Mouse (Mus musculus) adrenal gland, postnatal 10 days (tissue): ENCODE measurements around the gene Osbp2. TPM values are rescaled to one million over a fixed set of nuclear protein-coding genes. Genes with fewer than 3 reads are reported as not detected.

Source experiments
- DNase-seq: peaks from one replicate; pipeline ENCODE4 v3.0.0; 2021; ENCODE audit warnings: mixed read lengths
- total RNA-seq, 2 experiments: library from RNA; stranded (reverse); gene quantifications; 2 replicates each; pipeline ENCODE4 v1.2.3; 2021

Osbp2 gene
- total RNA-seq, 2 experiments from 2014 or later: 1.9 to 2.4 TPM

DNA sequence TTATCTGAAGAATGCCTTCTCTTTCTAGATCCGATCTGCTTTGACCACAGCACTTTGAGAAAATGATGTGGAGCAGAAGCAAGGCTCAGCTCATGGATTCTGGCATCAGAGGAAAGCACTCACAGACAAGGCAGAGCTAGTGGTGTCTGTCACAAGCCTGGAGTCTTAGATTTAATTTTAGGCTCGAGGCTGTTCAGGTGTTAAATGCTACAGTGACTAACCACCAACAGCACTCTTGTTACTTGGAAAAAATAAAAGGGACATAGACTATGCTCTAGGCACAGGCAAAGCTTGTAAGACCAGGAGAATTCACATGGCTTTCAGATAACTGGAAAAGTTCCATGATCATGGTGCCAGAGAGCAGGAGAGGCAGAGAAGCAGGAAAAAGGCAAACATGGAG, 40.3 kb downstream of the Osbp2 start:
- DNase-seq: no peak

DNA sequence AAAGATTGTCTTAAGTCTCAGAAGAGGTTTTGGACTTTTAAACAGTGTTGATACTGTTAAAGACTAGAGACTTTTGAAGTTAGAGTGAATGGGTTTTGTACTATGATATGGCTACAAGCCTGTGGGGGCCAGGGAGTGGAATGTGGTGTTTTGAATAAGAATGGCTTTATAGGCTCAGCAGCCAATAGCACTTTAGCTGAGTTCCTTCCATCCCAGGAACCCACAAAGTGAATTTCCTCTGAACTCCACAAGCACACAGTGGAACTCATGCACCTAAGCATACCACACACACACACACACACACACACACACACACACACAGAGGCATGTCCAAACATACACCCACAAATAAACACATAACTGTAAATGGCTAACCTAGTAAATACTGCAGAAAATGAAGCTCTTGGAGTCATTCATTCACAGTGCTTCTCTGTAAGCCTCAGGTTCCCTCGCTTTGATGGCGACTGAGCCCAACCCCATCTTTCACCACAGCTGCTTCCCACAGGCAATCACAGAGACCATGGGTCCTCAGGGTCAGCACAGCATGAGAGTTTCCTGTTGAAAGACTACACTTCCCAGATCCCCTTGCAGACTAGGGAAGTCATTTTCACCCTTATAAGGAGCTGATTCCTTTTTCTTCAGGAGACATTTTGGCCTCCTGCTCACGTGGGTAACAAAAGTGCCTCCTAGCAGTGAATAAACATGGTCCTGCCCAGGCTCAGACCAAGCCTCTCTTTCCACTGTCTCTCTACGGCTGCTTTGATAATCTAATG, 45.5 kb downstream of the Osbp2 start:
- no peak for DNase-seq

DNA sequence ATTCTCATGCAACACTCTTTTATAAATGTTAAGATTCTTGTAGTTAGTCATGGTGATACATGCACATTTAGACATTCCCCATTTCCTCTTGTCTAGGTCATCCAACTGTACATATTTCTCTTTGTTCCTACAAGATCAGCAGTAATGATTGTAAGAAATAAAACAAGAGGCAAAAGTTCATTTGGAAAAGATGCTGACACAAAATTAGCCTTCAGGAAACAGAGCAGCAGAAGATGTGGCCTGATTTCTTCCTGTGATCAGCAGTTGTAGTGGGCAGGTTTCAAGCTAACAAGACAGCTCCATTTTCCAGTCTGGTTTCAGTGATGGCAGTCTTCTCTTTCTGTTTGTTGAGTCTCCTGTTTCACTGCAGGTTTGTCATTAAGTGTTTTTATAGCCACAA, 47.8 kb downstream of the Osbp2 start:
- no peak for DNase-seq

DNA sequence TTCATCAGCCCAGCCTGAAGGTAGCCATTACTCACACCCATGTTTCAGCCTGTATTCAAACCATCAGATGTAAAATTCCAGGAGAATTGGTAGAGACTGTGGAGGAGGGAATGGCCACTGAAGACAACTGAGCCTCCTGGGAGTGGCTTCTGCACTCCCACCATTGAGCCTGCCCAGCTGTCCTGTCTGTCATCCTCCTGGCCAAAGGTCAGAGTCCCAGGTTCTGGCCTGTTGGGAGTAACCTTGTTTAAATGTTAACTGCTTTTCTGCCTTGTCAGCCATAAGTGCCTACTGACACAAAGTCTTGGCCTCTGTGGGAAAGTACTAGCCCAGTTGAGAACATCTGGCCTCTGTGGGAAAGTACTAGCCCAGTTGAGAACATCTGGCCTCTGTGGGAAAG, 50.4 kb downstream of the Osbp2 start:
- DNase-seq: no peak

DNA sequence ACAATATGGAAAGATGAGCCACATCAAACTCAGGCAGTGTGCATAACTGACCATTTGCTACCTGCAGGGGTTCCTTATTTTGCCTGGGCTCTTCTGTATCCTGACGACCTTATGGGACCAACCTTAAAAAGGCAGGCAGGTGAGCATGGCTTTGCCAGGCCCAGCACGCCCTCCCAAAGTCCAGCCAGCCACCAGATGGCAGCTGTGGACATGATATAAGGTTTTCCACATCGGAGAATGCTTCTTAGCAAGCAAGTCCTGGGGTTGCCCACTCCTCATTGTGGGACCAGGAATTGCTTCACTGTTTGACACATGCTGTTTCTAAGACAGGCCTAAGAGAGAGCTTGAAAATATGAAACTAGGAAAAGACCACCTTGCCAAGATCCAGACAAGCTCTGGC, 55.5 kb downstream of the Osbp2 start:
- DNase-seq: peak; percentile 33

DNA sequence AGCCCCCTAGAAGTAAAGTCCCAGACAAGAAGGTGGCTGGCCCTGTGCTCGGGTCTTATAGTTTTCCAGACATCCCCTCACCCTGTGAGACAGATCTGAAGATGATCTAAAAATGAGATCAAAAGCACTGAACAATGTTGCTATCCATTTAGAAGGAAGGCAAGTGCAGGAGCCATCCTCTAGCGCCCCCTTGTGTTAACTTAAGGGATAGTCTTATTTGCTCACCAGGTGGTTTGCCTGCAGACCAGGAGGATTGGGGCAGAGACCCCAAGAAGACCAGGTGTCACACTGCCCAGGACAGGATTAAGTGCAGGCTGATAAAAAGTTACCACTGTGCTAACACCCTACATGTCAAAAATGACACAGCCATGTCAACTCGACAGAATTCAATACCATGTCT, 58.3 kb downstream of the Osbp2 start:
- peak; percentile 47 for DNase-seq

DNA sequence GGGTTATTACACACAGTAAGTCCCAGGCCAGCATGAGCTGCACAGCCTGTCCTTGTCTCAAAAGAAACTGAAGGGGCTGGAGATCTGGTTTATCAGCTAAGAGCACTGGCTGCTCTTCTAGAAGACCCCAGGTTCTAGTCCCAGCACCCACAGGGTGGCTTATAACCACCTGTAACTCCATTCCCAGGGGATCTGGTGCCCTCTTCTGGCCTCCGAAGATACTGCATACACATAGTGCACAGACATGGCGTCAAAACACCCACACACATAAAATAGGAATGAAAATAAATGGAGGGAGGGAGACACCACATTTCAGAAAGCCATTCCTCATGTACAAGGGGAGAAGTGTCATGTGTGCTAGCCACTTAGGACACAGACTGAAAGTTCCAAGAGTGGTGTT, 59.1 kb downstream of the Osbp2 start:
- DNase-seq: no peak

DNA sequence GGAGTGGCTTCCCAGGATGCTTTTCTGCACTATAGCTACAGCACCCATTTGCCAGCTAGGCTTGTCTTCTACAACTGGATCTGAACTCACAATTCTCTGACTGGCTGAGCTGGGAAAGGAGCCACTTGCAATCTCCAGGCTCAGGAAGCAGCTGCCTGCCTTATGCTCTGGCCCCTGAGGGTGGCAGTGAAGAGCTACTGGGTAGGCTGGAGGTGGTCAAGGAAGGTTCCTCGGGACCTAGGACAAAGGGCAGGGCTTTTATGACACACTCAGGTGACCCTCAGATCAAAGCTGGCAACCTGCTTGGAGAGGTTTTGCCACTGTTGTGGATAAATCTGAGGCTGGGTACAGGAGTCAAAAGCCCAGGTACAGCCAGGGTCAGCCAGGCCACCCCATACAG, 61.6 kb downstream of the Osbp2 start:
- no peak for DNase-seq

DNA sequence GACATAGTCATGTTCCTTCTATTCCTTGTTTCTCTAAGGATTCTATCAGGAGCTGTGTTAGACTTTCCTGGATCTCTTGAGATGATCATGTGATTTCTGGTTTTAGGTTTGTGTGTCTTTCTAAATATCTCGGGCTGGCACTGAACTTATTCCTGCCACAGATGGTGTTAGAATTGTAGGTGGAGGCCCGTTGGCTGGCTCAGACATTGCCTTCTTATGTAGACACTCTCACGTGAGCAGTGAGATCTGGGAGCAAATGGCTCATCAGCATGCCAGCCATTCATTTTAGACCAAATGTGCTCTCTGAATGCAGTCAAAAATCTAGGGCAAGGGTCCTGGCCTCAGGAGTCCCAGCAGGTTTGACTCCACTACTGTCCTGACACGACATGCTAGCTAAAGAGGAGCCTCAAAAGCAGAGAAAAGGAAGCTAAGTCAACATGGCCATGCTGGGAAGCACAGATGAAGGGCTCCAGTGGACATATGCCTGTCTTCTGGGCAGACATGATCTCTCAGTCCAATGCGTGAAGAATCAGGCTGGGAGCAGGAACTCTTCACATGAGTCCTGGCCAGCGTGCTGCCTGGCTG, 66.0 kb downstream of the Osbp2 start:
- no peak for DNase-seq

DNA sequence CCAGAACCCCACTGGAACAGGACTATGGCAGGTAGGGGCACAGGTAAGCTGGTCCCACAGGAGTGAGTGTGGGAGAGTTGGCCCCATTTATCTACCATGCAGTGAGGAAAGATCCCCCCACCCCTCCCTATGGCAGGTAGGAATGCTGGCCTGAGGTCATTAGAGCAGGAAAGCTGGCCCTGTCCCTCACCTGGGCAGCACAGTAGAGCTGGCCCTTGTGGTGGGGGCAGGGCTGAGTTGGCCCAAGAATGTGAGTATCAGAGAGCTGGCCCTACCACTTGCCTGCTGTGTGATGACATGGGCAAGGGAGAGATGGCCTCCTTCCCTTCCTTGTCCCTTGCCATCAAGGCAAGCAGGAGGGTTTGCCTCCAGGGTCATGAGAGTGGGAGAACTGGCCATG, 73.0 kb downstream of the Osbp2 start:
- DNase-seq: no peak

DNA sequence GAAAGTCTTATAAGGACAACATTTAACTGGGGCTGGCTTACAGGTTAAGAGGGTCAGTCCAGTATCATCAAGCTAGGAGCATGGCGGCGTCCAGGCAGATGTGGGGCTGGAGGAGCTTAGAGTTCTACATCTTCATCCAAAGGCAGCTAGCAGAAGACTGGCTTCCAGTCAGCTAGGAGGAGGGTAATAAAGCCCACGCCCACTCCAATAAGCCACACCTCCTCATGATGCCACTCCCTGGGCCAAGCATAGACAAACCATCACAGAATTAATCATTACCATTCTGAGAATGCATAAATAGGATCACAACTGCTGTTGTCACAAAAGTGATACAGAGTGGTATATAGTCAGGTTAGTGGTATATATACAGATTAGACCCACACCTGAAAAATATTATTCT, 73.8 kb downstream of the Osbp2 start:
- DNase-seq: no peak

DNA sequence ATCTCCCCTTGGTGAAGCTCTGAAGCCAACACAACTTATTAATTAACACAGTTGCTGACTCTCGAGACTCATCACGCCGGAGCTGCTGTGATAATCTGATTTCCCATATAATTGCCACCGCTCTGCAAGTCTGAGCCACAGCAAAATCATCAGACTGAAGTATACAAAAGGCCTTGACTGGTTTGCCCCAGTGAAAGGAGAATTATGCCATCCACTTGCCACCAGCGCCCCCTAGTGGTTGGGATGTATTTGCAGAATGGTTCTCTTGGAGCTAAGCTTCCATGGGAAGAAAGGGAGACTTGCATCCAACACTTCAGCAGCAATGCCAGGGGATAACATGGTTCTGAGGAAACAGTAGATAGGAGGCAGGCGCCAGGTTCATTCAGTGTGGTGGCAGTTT, 77.1 kb downstream of the Osbp2 start:
- peak; percentile 96 for DNase-seq

DNA sequence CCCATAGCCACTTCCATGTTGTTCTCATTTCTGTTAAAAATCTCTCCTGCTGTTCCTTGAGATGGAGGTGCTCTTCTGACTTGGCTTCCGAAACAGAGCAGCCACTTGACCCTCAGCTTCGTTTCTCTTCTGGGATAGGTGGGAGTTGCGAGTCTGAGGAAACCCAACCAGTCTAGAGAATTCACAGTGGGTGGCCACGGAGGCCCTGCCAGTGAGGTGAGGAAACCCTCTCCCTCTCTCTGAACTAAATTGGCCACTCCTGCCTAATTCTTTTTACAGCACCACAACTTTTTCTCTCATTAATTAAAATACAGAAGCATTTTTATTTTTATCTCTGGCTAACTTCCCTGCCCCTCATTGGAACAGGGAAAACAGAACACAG, 88.4 kb downstream of the Osbp2 start:
- no peak for DNase-seq

DNA sequence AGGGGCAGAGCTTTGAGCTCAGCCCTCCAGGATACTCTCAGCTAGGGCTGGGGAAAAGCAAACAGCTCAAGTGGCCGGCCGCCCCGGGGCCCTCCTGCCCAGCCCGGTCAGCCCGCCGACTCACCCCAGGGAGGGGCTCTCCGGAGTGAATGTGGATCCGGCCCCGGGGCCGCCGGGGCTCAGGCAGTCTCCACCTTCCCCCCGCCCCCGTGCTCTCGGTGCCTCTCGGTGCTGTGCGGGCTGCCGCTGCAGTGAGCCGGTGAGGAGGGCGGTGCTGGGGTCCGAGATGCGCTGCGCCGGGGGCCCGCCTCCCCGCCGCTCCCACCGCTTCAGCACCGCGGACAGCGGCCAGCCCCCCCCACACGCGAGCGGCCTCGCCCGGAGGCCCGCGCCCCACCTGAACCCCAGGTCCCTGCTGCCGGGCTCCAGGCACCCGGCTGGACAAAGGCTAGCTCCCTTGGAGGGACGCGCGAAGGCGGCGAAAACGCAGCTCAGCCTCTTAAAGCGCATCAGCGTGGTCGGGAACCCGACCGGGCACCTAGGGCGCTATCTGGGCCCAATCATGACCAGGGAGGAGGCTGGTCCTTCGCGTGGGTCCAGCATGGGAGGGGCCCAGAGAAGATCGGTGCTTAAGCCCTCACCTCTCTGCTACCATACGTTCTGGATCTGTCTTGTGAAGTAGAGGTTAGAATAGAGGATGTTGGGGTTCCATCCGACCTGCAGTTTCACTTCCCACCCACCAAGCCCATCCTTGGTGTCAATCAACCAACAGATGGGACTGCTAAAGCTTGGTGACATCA, 89.0 kb downstream of the Osbp2 start:
- DNase-seq: peak; percentile 75

DNA sequence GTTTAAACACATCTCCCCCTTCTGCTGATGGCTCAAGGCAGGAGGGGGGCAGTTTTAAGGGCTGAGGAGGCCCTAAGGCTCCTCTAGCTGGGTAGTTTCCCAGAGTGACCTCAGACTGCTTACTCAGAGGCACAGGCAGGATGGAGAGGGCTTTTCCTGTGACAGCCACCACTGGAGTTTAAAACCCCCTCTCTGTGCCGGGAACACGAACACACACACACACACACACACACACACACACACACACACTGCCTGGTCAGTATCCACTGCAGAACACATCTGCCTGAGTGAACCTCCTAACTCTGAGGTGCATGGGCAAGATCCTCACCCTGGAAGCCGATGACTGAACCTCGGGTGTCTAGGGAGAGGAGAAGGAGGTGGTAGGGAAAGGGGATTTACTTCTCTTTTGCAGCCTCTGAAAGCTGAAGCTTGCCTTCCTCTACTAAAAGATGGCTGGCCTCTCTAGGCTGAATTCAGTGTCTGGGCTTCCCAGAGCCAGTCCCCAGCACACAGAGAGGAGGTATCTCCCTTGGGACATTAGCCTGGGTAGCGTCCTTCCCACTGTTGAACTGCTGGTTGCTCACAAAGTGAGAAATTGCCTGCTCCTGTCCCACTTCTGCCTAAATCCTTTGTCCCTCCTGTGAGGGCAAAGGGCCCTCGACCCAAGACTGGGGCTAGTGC, 89.8 kb downstream of the Osbp2 start:
- no peak for DNase-seq

DNA sequence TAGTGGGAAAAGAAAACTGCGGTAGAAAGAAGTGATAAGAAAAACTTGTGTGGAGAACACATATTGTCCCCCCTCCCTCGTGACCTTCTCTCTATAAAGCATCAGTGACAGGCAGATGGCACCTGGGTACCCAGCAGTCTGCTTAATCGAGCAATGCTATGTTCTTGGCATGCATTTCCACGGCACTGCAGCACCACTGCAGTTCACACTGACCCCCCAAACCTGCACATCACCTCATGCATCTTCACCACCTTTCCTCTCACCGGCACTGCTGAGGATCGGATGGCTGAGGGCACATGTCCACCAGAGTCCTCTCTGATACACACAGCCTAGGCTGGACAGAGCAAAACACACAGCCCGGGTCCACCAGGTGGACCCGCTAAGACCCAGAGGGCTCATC, 90.6 kb downstream of the Osbp2 start:
- DNase-seq: no peak

DNA sequence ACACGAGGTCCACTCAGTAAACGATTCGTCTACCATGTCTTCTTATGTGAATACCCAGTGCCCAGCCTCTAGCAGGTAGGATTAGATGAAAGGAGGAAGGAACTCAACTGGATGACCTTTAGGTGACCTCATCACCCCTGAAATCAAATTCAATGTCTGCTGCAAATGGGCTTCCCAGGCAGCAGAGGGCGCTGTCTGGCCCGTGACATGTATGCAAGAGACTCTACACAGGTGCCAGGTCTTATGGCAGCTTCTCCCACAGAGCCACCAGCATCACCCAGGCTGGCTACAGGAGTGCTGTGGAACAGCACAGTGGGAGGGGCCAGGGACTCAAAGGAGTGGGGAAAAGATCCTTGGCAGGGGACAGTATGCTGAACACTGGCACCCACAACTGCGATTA, 92.4 kb downstream of the Osbp2 start:
- DNase-seq: no peak

DNA sequence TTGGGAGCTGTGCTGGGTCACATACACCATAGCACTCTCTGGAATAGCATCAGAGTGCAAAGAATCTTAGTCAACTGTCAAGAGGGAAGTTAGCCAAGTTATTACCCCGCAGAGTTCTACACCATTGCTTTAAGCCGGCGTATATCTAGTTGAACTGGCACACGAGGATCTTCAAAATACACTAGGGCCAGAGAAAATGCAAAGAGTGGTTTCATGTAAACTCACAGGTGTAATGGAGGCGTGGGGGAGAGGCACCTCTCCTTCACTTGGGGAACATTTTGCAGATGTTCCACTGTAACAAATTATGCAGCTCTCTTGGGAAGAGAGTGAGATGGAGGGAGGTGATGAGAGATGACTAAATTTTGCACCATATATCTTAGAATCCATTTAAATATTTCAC, 95.9 kb downstream of the Osbp2 start:
- no peak for DNase-seq

DNA sequence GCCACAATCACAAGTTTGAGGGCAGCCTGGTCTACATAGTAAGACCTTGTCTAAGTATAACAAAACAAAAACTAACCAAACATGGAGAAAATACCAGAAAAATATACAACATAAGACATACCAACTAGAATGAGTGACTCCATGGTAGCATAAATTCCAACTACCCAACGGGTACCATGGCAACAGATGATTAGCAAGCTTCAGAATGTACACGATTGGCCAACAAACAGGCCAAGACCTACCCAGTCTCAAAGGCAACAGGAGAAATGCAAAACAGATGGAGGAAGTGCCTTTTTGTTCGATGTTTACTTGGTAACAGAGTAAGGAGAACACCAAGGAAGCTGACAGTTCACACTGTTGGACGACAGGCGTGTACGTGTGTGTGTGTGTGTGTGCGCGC, 96.7 kb downstream of the Osbp2 start:
- no peak for DNase-seq

DNA sequence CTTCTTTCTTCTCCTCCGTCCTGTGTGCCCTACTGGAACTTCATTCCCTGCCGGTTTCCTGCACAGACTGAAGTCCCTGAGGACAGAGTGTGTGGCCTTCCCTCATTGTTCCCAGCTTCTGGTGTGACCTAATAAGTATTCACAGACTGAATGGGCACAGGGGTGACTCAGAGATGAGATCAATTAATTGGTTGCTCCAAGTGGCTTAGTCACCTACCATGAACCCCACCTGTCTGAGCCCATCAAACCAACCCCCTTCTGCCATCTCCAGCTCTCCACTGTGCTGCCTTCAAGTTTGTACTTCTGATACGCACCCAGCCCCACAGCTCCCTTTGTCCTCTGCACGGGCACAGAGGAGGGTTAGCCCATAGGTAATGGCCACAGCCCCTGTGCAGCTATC, 99.4 kb downstream of the Osbp2 start:
- no peak for DNase-seq

DNA sequence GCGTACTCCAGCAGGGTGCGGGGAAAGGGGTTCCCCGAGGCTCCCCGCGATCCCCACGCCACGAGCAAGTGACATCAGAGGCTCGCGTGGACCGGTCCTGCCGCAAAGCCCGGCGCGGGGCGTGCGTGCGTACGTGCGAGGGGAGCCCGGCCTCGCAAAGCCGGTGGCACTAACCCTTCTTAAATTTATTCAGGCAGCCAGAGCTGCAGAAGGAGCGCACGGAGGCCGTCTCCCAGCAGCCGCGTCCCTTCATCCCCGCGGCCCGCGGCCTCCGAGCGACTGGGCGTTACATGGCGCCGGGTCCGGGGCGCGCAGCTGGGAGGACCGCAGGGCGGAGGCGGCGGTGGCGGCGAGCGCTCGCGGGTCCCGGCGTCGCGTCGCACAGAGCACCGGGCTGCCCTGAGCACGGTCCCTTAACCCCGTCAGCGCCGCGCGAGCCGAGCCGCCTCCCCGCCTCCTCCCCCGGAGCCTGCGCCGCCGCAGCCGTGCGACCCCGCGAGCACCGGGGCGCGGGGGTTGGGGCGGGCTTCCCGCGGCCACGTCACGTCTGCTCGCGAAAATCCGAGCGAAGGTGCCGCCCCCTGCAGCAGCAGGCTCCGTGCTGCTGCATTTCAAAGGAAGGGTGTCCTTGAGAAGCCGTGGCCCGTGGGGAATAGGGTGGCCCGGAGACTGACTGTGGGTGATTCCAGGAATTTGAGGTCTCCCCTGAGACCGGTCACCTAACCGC, 101.8 kb downstream of the Osbp2 start:
- DNase-seq: peak; percentile 55

DNA sequence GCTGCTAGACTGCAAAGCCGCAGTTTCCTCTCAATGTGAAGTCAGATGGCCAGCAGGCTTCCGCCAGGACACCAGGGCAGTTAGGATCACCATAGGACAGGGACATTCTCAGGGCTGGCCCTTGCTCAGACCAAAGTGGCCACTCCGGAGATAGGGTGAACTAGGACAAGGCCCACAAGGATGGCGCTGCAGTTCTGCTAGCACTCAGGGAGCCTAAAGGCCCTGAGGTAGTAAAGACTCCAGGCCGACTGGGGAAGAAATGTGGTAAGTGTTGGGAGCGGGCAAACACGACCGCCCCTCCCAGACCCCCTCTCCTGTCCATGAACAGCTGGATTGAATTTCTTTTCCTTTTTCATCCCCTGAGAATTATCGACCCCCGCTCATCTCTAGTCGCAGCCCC, 102.4 kb downstream of the Osbp2 start:
- no peak for DNase-seq
